Mouse (Mus musculus): Measurements from ENCODE around the gene Pex6.

- TF ChIP-seq CTCF (IDR thresholded peaks at IDR 0.05; ENCODE audit: low read depth, low read length) (no peak), TAL1 (conservative IDR thresholded peaks at IDR 0.05; ENCODE audit: low read depth, low read length) (no peak), POLR2AphosphoS5 (IDR thresholded peaks at IDR 0.05; ENCODE audit: insufficient replicate concordance, low read depth, low read length) (no peak), GATA1 (IDR thresholded peaks at IDR 0.05; ENCODE audit: borderline replicate concordance, low read length) (no peak)
Measured at GRCm38 (mm10) chr17:46702506-46702905, 8.8 kb upstream of the Pex6 start.

Measured in G1E (cell line).